Mouse (Mus musculus): ENCODE data around the gene Nedd9. TPM values are rescaled to one million over a fixed set of nuclear protein-coding genes. Genes with fewer than 3 reads are reported as not detected.

Gene Nedd9
- polyA plus RNA-seq, 1 experiment = 0.16 TPM

DNA sequence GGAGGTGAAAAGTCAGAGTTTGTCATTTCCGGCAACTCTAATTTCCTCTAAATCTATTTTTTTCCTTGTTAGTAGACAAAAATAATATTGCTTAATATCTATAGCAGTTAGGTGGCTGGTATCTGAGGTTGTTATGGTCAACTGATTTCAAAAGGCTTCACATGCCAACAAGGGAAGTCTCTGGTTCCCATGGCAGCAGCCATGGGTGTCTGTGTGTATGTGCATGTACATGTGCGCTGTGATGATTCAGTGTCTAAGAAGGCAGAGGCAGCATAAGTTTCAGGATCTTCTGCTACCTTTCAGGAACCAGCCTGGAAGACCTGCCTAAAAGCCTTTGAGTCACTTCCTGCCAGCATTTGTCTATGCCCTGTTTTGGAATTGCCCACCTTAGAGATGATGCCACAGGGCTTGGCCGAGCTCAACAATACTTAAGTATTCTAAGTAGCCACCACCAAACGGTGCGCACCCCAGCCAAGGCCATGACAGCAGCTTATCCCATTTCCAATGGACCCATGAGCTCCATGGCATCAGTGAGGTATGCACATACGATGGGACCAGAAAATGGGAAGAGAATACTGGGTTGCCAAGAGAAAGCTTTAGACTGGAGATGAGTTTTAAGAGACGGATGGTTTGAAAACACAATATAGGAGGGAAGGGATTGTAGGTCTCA is 155.4 kb downstream of the Nedd9 start:
- Histone ChIP-seq H3K4me3 (replicated peaks) (no peak overlapping the region), H3K4me1 (peaks cover 11% of the 10 kb centered on the region), H3K27me3 (replicated peaks) (peaks cover 1% of the 10 kb centered on the region), H3K9me3 (no peaks in the 10 kb centered on the region), H3K36me3 (replicated peaks; ENCODE audit: low read length) (no peaks in the 10 kb centered on the region)
- no peak for TF ChIP-seq GATA1 (IDR thresholded peaks at IDR 0.05; ENCODE audit: borderline replicate concordance, low read length)
- no peak for TF ChIP-seq FLI1 (IDR thresholded peaks at IDR 0.05; ENCODE audit: low read length)

DNA sequence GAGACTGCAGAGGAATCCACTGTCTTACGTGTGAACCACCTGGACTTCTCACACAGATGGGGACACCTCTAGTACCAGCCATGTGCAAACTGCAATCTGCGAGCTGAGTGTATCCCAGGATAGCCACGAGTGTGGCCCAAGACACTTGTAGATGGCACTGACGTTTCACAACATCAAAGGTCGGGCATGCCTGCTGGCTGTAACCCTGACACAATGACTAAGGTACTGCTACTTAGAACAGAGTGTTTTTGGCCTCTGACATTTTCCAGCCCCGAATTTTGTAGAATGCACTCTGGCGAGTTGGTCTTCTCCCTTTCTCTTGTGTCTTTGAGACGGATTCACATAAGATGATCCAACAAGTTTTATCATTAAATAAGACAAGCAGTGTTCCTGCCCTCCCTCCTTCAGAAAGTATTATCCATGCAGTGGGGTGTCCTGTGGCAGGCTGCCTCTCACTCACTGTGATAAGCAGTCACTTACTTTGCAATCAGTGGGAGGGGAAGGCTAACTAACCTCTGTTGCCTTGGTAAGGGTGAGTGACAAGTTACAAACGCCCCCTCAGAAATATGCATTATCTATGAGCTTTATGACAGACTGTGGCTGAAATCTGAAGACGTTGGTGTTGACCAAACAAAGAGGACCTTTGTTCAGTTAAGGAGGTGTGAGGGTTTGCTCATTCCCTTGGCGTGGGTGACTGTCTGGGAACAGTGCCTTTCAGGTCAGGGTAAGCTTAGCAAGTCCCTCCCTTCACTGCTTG is 156.4 kb downstream of the Nedd9 start:
- Histone ChIP-seq H3K9me3 (no peaks in the 10 kb centered on the region), H3K4me1 (peaks cover 11% of the 10 kb centered on the region), H3K36me3 (replicated peaks; ENCODE audit: low read length) (no peaks in the 10 kb centered on the region), H3K4me3 (replicated peaks) (no peak overlapping the region), H3K27me3 (replicated peaks) (no peaks in the 10 kb centered on the region)
- TF ChIP-seq GATA1 (IDR thresholded peaks at IDR 0.05; ENCODE audit: borderline replicate concordance, low read length) (no peak), FLI1 (IDR thresholded peaks at IDR 0.05; ENCODE audit: low read length) (no peak)

DNA sequence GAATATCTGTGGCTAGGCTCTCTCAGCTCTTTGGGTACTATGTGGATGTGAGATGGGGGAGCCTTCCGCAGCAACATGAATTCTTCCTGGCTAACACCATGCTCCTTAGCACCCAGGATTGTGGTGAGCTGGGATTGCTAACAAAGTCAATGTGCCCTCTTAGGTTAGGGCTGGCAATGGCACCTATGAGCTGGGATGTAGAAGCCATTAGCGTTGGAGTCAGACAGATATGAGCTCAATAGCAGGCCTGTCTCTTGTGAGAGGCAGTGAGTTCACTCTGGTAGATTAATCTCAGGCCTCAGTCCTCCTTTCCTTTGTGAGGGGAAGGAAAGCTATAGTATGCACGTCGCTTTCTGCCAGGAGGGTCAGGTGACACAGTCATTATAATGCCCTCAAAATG is 157.1 kb downstream of the Nedd9 start:
- TF ChIP-seq GATA1 (IDR thresholded peaks at IDR 0.05; ENCODE audit: borderline replicate concordance, low read length) = no peak
- no peak for TF ChIP-seq FLI1 (IDR thresholded peaks at IDR 0.05; ENCODE audit: low read length)
- Histone ChIP-seq H3K36me3 (replicated peaks; ENCODE audit: low read length) (no peaks in the 10 kb centered on the region), H3K4me1 (peaks cover 11% of the 10 kb centered on the region), H3K4me3 (replicated peaks) (no peak overlapping the region), H3K27me3 (replicated peaks) (no peaks in the 10 kb centered on the region), H3K9me3 (no peaks in the 10 kb centered on the region)

DNA sequence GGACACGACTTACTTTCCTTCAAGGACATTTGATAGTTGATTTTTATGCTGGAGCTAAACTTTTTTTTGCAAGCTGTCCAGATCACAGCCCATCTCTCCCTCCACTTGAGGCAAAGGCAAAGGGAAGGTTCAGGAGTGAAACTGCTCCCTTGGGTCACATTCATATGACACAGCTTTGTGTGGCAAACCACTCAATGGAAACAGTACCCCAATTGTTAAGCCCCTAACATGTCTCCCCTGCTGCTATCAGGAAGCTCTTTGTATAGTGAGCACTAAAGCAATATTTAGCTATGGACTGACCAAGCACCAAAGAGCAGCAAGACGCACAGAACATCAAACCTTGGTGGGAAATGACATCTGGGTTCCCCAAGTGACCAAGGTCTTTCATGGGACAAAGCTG is 158.7 kb downstream of the Nedd9 start:
- H3K27me3 ChIP-seq (replicated peaks) = no peaks in the 10 kb centered on the region
- no peaks in the 10 kb centered on the region for H3K36me3 ChIP-seq (replicated peaks; ENCODE audit: low read length)
- H3K4me1 ChIP-seq = peaks cover 11% of the 10 kb centered on the region
- H3K9me3 ChIP-seq = no peaks in the 10 kb centered on the region
- H3K4me3 ChIP-seq (replicated peaks) = no peak overlapping the region
- TF ChIP-seq GATA1 (IDR thresholded peaks at IDR 0.05; ENCODE audit: borderline replicate concordance, low read length) (no peak), FLI1 (IDR thresholded peaks at IDR 0.05; ENCODE audit: low read length) (no peak)

DNA sequence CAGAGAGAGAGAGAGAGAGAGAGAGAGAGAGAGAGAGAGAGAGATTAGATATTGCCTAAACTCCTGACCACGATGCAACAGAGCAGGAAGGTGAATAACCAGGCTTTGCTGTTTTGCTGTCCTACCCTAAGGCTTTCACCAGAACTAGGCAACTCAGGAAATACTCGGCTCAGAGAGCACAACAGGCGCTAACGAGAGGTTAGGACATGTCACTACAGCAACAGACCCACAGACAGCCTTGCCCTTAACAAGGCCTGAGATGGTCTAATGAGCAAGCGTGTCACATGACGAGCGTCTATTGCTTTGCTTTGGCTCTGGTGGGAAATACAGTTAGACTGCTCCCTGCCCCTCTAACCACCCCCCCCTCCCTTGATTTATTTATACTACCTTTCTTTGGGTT is 159.6 kb downstream of the Nedd9 start:
- H3K36me3 ChIP-seq (replicated peaks; ENCODE audit: low read length) = no peaks in the 10 kb centered on the region
- no peaks in the 10 kb centered on the region for H3K9me3 ChIP-seq
- H3K27me3 ChIP-seq (replicated peaks) = no peaks in the 10 kb centered on the region

DNA sequence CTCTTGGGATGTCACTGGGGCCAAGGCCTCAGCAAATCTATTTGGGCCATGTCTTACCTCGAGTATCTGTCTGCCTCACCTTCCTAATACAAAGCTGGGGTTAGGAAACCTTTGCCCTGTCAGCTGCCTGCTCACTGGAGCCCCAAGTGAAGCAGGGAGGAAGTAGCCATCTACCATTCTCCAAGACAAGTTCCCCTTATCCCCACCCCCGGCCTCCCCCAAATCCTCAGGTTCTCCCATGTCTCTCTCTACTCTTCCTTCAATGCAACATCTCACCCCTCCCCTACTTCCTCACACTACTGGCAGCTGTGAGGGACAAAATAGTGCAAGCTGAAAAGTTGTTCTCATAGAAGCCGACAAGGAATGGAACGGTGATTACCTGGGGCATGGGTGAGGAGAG is 161.0 kb downstream of the Nedd9 start:
- TF ChIP-seq FLI1 (IDR thresholded peaks at IDR 0.05; ENCODE audit: low read length) (no peak), GATA1 (IDR thresholded peaks at IDR 0.05; ENCODE audit: borderline replicate concordance, low read length) (no peak)
- Histone ChIP-seq H3K9me3 (no peaks in the 10 kb centered on the region), H3K4me1 (peaks cover 10% of the 10 kb centered on the region), H3K4me3 (replicated peaks) (no peak overlapping the region), H3K27me3 (replicated peaks) (no peaks in the 10 kb centered on the region), H3K36me3 (replicated peaks; ENCODE audit: low read length) (no peaks in the 10 kb centered on the region)

More for the DNA sequence above, 159.6 kb downstream of the Nedd9 start:
- peak overlapping the region; percentile 7 for H3K4me3 ChIP-seq (replicated peaks)
- TF ChIP-seq FLI1 (IDR thresholded peaks at IDR 0.05; ENCODE audit: low read length) (no peak), GATA1 (IDR thresholded peaks at IDR 0.05; ENCODE audit: borderline replicate concordance, low read length) (no peak)
- H3K4me1 ChIP-seq = peaks cover 11% of the 10 kb centered on the region

DNA sequence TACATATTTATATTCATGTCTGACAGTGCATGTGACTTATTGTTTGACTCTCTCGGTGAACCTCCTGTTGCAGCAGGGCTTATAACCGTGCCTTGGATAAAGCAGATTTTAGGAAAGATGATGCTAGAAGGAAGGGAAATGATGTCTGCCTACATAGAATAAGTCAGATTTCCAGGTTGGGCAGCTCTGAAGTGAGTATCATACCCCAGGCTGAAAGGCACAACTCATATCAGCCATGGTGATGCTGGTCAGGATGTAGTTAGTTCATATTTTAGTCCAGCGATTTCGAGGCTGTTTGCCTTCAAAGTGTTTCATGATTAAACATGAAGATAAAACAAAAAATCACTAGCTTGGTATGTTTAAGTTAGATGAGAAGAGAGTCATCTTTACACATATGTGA is 161.8 kb downstream of the Nedd9 start:
- H3K36me3 ChIP-seq (replicated peaks; ENCODE audit: low read length) = no peaks in the 10 kb centered on the region
- H3K4me3 ChIP-seq (replicated peaks) = no peak overlapping the region
- H3K4me1 ChIP-seq = peaks cover 3% of the 10 kb centered on the region; the same call in 1 of the 2 replicates
- H3K9me3 ChIP-seq = no peaks in the 10 kb centered on the region
- no peaks in the 10 kb centered on the region for H3K27me3 ChIP-seq (replicated peaks)
- no peak for TF ChIP-seq GATA1 (IDR thresholded peaks at IDR 0.05; ENCODE audit: borderline replicate concordance, low read length)

DNA sequence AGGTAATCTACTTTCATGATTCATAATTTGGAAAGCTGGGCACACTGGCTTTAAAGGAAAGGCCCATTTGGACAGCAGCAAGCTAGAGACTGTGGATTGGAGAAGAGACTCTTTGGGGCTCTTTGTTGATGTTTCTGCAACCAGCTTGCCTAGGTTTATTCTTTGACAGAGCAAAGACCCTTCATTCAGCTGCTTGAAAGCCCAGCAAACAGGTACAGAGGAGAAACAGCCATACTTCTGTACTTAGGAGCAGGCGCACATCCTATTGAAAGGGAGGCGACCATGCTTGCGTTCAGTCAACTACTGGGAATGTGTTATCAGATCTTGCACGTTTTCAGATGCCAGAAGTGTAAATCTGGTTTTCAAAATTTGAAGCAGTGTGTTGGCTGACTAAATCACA is 162.5 kb downstream of the Nedd9 start:
- H3K27me3 ChIP-seq (replicated peaks) = no peaks in the 10 kb centered on the region
- H3K36me3 ChIP-seq (replicated peaks; ENCODE audit: low read length) = no peaks in the 10 kb centered on the region
- TF ChIP-seq GATA1 (IDR thresholded peaks at IDR 0.05; ENCODE audit: borderline replicate concordance, low read length) = no peak
- TF ChIP-seq FLI1 (IDR thresholded peaks at IDR 0.05; ENCODE audit: low read length) = no peak
- H3K9me3 ChIP-seq = no peaks in the 10 kb centered on the region
- H3K4me3 ChIP-seq (replicated peaks) = no peak overlapping the region
- H3K4me1 ChIP-seq = peaks cover 3% of the 10 kb centered on the region; the same call in 1 of the 2 replicates

DNA sequence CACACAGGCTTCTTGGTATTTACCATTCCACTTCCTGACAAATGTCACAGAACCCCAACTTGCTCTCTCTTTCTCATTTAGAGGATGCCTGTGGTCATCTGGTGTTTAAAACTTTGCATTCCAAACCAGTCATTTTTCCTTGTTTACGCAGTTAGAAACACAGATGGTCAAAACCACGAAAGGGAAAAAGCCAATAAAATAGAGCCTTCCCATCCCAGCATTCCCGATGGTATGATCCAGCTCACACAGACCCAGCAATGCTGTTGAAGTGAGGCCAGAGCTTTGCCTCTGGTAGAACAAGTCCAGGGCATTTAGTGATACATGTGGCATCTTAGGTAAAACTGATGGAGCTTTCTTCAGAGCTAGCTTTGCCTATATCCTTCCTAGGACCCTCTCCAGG is 165.7 kb downstream of the Nedd9 start:
- Histone ChIP-seq H3K4me3 (replicated peaks) (no peak overlapping the region), H3K9me3 (no peaks in the 10 kb centered on the region), H3K4me1 (no peaks in the 10 kb centered on the region), H3K27me3 (replicated peaks) (no peaks in the 10 kb centered on the region), H3K36me3 (replicated peaks; ENCODE audit: low read length) (peaks cover 8% of the 10 kb centered on the region)
- TF ChIP-seq GATA1 (IDR thresholded peaks at IDR 0.05; ENCODE audit: borderline replicate concordance, low read length) = no peak
- no peak for TF ChIP-seq FLI1 (IDR thresholded peaks at IDR 0.05; ENCODE audit: low read length)

DNA sequence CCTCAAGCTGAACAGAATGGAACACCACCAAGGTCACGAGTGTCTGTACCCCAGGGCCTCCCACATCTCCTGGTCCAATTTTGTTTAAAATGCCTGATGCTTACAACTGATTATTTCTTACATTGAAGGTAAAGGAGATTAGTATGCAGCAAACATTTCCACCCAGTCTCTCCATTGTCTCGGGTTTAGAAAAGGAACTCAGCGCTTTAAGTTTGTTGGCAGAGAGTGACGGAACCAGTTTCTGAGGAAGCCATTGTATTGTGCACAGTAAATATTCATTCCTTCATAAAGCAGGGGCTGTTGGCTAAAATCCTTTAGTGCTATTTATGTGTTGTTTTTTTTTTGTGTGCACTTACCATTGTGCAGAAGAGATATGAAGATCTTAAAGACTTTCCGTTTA is 166.4 kb downstream of the Nedd9 start:
- Histone ChIP-seq H3K4me1 (no peaks in the 10 kb centered on the region), H3K9me3 (no peaks in the 10 kb centered on the region), H3K4me3 (replicated peaks) (no peak overlapping the region)

More for the DNA sequence above, 166.4 kb downstream of the Nedd9 start:
- Histone ChIP-seq H3K27me3 (replicated peaks) (no peaks in the 10 kb centered on the region), H3K36me3 (replicated peaks; ENCODE audit: low read length) (peaks cover 15% of the 10 kb centered on the region)
- no peak for TF ChIP-seq FLI1 (IDR thresholded peaks at IDR 0.05; ENCODE audit: low read length)
- TF ChIP-seq GATA1 (IDR thresholded peaks at IDR 0.05; ENCODE audit: borderline replicate concordance, low read length) = no peak

Measured in megakaryocyte, embryonic 14.5 days (primary cell).